12 mouse cellular contexts compared by ENCODE assay signal in genomic region chr17:26637851-26638250, GRCm38 (mm10). TPM values are rescaled to one million over a fixed set of nuclear protein-coding genes. Genes with fewer than 3 reads are reported as not detected.
DNase-seq lines count a peak whose midpoint lies in the region; ATAC-seq lines count a peak whose summit lies in the region.
"Had no signal": no experiment of that assay in that cellular context is flagged by ENCODE, and none has a peak within 500 bp of the region (broad histone marks: within the 10 kb centered on the region; RNA-seq: fewer than 3 reads in every experiment).

No protein-coding gene starts in this region.

- no peaks in the 10 kb centered on the region for H3K27me3 ChIP-seq in hindbrain, embryonic 13.5 days
- H3K27me3 ChIP-seq in hindbrain, embryonic 14.5 days (ENCODE audit: control insufficient read depth, insufficient read depth, low read length): no peaks in the 10 kb centered on the region
- H3K27me3 ChIP-seq in intestine, embryonic 16.5 days (replicated peaks; ENCODE audit: control insufficient read depth, insufficient read depth, low read length): no peaks in the 10 kb centered on the region
- H3K27me3 ChIP-seq: hindbrain, embryonic 15.5 days had no signal

- no peak overlapping the region for H3K4me3 ChIP-seq in hindbrain, embryonic 13.5 days
- no peak overlapping the region for H3K4me3 ChIP-seq in hindbrain, embryonic 14.5 days (replicated peaks; ENCODE audit: low read length)
- H3K4me3 ChIP-seq in intestine, embryonic 16.5 days (ENCODE audit: low read length): no peak overlapping the region
- H3K4me3 ChIP-seq: hindbrain, embryonic 15.5 days had no signal

- H3K9me3 ChIP-seq in hindbrain, embryonic 13.5 days: no peaks in the 10 kb centered on the region
- H3K9me3 ChIP-seq in hindbrain, embryonic 14.5 days (ENCODE audit: control insufficient read depth, low read length): no peaks in the 10 kb centered on the region
- H3K9me3 ChIP-seq in intestine, embryonic 16.5 days (ENCODE audit: control insufficient read depth, low read length): no peaks in the 10 kb centered on the region
- H3K9me3 ChIP-seq: hindbrain, embryonic 15.5 days had no signal

- H3K4me2 ChIP-seq in hindbrain, embryonic 13.5 days: no peak overlapping the region
- no peak overlapping the region for H3K4me2 ChIP-seq in hindbrain, embryonic 14.5 days (replicated peaks)
- no peak overlapping the region for H3K4me2 ChIP-seq in intestine, embryonic 16.5 days (ENCODE audit: low read depth, low read length)
- H3K4me2 ChIP-seq: hindbrain, embryonic 15.5 days had no signal

- 0 out of 2 replicates have a peak overlapping the region, but pooled peaks have one; percentile 35 for H3K9ac ChIP-seq in hindbrain, embryonic 13.5 days
- H3K9ac ChIP-seq in hindbrain, embryonic 14.5 days: no peak overlapping the region
- H3K9ac ChIP-seq in intestine, embryonic 16.5 days (ENCODE audit: low read depth, low read length): peak overlapping the region; percentile 16; the same call in 1 of the 2 replicates
- H3K9ac ChIP-seq: forebrain, postnatal 0 days; hindbrain, embryonic 15.5 days had no signal

- 66% methylated on average over 4 of the region's 4 CpGs for WGBS in hindbrain, embryonic 13.5 days
- 80% methylated on average over 4 of the region's 4 CpGs for WGBS in hindbrain, embryonic 14.5 days
- WGBS in intestine, embryonic 16.5 days: 37% methylated on average over 4 of the region's 4 CpGs

- H3K27ac ChIP-seq in hindbrain, embryonic 13.5 days: no peak overlapping the region
- H3K27ac ChIP-seq in hindbrain, embryonic 14.5 days: no peak overlapping the region
- no peak overlapping the region for H3K27ac ChIP-seq in intestine, embryonic 16.5 days (ENCODE audit: low read length)
- H3K27ac ChIP-seq: hindbrain, embryonic 15.5 days had no signal

- no peaks in the 10 kb centered on the region for H3K4me1 ChIP-seq in hindbrain, embryonic 13.5 days (replicated peaks)
- H3K4me1 ChIP-seq in hindbrain, embryonic 14.5 days (replicated peaks; ENCODE audit: control insufficient read depth, insufficient read depth, low read length): no peaks in the 10 kb centered on the region
- H3K4me1 ChIP-seq in intestine, embryonic 16.5 days (ENCODE audit: control insufficient read depth, insufficient read depth, low read length): no peaks in the 10 kb centered on the region
- H3K4me1 ChIP-seq: hindbrain, embryonic 15.5 days had no signal

- no peak for DNase-seq in hindbrain, embryonic 14.5 days (ENCODE audit: low spot score)
- peak; percentile 83 for DNase-seq in adrenal gland, adult 2 months
- DNase-seq in kidney, postnatal 4 days: peak; percentile 46 to 64
- no peak for DNase-seq in left cerebral cortex, postnatal 10 days (ENCODE audit: extremely low spot score in 1 of 2, low spot score in 2 of 2)
- DNase-seq in retina, embryonic 14.5 days (ENCODE audit: low spot score): no peak
- no peak for DNase-seq in layer of hippocampus, adult 11-12 months (ENCODE audit: low spot score)
- DNase-seq: cerebellum, postnatal 25 days; forebrain, postnatal 0 days; thymus, postnatal 36 days had no signal

- no peak for ATAC-seq in hindbrain, embryonic 13.5 days (ENCODE audit: low FRiP score)
- no peak for ATAC-seq in hindbrain, embryonic 14.5 days (ENCODE audit: low FRiP score)
- ATAC-seq in intestine, embryonic 16.5 days: no peak

- intact Hi-C loops in left cerebral cortex, postnatal 10 days (cut with DNase I): loop anchor here (2.0 to 5.0 kb wide), 2 partner anchors 131 to 171 kb away; no protein-coding TSS in a partner anchor

- peaks cover 88% of the 10 kb centered on the region for H3K36me3 ChIP-seq in hindbrain, embryonic 13.5 days
- peaks cover 93% of the 10 kb centered on the region for H3K36me3 ChIP-seq in hindbrain, embryonic 14.5 days (replicated peaks; ENCODE audit: control insufficient read depth, insufficient read depth)
- peaks cover 12% of the 10 kb centered on the region for H3K36me3 ChIP-seq in intestine, embryonic 16.5 days (ENCODE audit: control insufficient read depth, insufficient read depth, low read length)

RNA-seq across cellular contexts. Expression of gene Atp6v0e, which starts 25.2 kb away (rescaled TPM):
- 107 and 114 TPM in 2 replicates for polyA plus RNA-seq in hindbrain, embryonic 13.5 days (2015; fragmentation: Nextera tagmentation; extraction: Ambion mirVana)
- 91.3 and 106 TPM in 2 replicates for polyA plus RNA-seq in hindbrain, embryonic 14.5 days (2014; fragmentation: Nextera tagmentation; extraction: Ambion mirVana)
- total RNA-seq in adrenal gland, adult 2 months (2021): 100 to 1,000 TPM; 213 to 229 TPM
- polyA plus RNA-seq in adrenal gland, adult 2 months (2012; rRNA removed): 193 and 215 TPM in 2 replicates
- 311 and 334 TPM in 2 replicates for polyA plus RNA-seq in intestine, embryonic 16.5 days (2015; fragmentation: Nextera tagmentation; extraction: Ambion mirVana)
- total RNA-seq in left cerebral cortex, postnatal 10 days (2021): 10 to 100 TPM; 31.3 to 34.7 TPM

Comparison
In these comparisons a context has a peak if more than half of its experiments do, and no peak if none do; other contexts are left out.
1. DNase-seq: peak in adrenal gland, adult 2 months (single experiment) and kidney, postnatal 4 days (2 of 2); none in hindbrain, embryonic 14.5 days (single experiment), left cerebral cortex, postnatal 10 days (0 of 2), retina, embryonic 14.5 days (single experiment) and layer of hippocampus, adult 11-12 months (single experiment).